Mouse (Mus musculus) MEL (cell line): ENCODE data around the gene Gm20388.

Experiments used
- CTCF ChIP-seq, 3 experiments: IDR thresholded peaks in 2 of 3; conservative IDR thresholded peaks in 1 of 3; 2 replicates each; pipeline ENCODE4 v1.5.1; 2011 to 2012; ENCODE audit warnings: low read length in 3 of 3, low read depth in 2 of 3, mild to moderate bottlenecking in 2 of 3, improper control_type of control experiment in 1 of 3, inconsistent platforms in 1 of 3, mixed read lengths in 1 of 3, moderate library complexity in 1 of 3; ENCODE audit not compliant: control insufficient read depth in 1 of 3, insufficient read depth in 1 of 3, poor library complexity in 1 of 3, severe bottlenecking in 1 of 3
- EP300 ChIP-seq, 2 experiments: IDR thresholded peaks; 2 replicates each; pipeline ENCODE4 v1.6.1; 2011; ENCODE audit warnings: improper control_type of control experiment in 2 of 2, low read length in 2 of 2, low read depth in 1 of 2, mild to moderate bottlenecking in 1 of 2
- JUND ChIP-seq: IDR thresholded peaks from 2 replicates; pipeline ENCODE4 v1.6.1; 2011; ENCODE audit warnings: low read depth, mild to moderate bottlenecking, improper control_type of control experiment, low read length
- MAFK ChIP-seq: IDR thresholded peaks from 2 replicates; pipeline ENCODE4 v1.6.1; 2011; ENCODE audit warnings: low read depth, mild to moderate bottlenecking, low read length, improper control_type of control experiment, borderline replicate concordance
- MAZ ChIP-seq: IDR thresholded peaks from 2 replicates; pipeline ENCODE4 v1.6.1; 2012; ENCODE audit warnings: low read depth, mild to moderate bottlenecking, inconsistent platforms, low read length, improper control_type of control experiment
- MXI1 ChIP-seq: IDR thresholded peaks from 2 replicates; pipeline ENCODE4 v1.6.1; 2011; ENCODE audit warnings: mild to moderate bottlenecking, low read depth, low read length, improper control_type of control experiment
- MYC ChIP-seq: IDR thresholded peaks from 2 replicates; pipeline ENCODE4 v1.6.1; 2011; ENCODE audit warnings: low read depth, mild to moderate bottlenecking, low read length, improper control_type of control experiment, moderate library complexity
- NRF1 ChIP-seq: IDR thresholded peaks from 2 replicates; pipeline ENCODE4 v1.6.1; 2014; ENCODE audit warnings: low read depth, mild to moderate bottlenecking, inconsistent platforms, low read length, improper control_type of control experiment, moderate library complexity; ENCODE audit not compliant: poor library complexity, insufficient read depth, severe bottlenecking
- POLR2A ChIP-seq, 2 experiments: IDR thresholded peaks; 2 replicates each; pipeline ENCODE4 v1.6.1; 2011 to 2012; ENCODE audit warnings: low read length in 2 of 2, mild to moderate bottlenecking in 2 of 2, control low read depth in 1 of 2, improper control_type of control experiment in 1 of 2, low read depth in 1 of 2, moderate library complexity in 1 of 2; ENCODE audit not compliant: control insufficient read depth in 1 of 2, insufficient read depth in 1 of 2, poor library complexity in 1 of 2
- RAD21 ChIP-seq: IDR thresholded peaks from 2 replicates; pipeline ENCODE4 v1.6.1; 2011; ENCODE audit warnings: mild to moderate bottlenecking, low read depth, low read length, improper control_type of control experiment
- UBTF ChIP-seq: IDR thresholded peaks from 2 replicates; pipeline ENCODE4 v1.6.1; 2012; ENCODE audit warnings: low read depth, mild to moderate bottlenecking, inconsistent platforms, low read length, improper control_type of control experiment, moderate library complexity, borderline replicate concordance; ENCODE audit not compliant: insufficient read depth
- ZMIZ1 ChIP-seq: IDR thresholded peaks from 2 replicates; pipeline ENCODE4 v1.6.1; 2012; ENCODE audit warnings: low read depth, mild to moderate bottlenecking, inconsistent platforms, low read length, improper control_type of control experiment, moderate library complexity
- ZNF384 ChIP-seq: IDR thresholded peaks from 2 replicates; pipeline ENCODE4 v1.6.1; 2012; ENCODE audit warnings: low read depth, mild to moderate bottlenecking, inconsistent platforms, low read length, improper control_type of control experiment

- TF ChIP-seq ZMIZ1 (no peak), POLR2A (IDR thresholded peaks at IDR 0.05; ENCODE audit: control insufficient read depth in 1 of 2, insufficient read depth in 1 of 2, low read depth in 1 of 2, low read length in 2 of 2, poor library complexity in 1 of 2) (no peak), RAD21 (no peak), CTCF (IDR thresholded peaks at IDR 0.05 in 2 of 3, conservative IDR thresholded peaks at IDR 0.05 in 1 of 3; ENCODE audit: control insufficient read depth in 1 of 3, insufficient read depth in 1 of 3, low read depth in 2 of 3, low read length in 3 of 3, poor library complexity in 1 of 3, severe bottlenecking in 1 of 3) (no peak), MYC (no peak), EP300 (IDR thresholded peaks at IDR 0.05; ENCODE audit: low read depth in 1 of 2, low read length in 2 of 2) (no peak), NRF1 (no peak), MXI1 (no peak), JUND (no peak), MAZ (no peak), ZNF384 (no peak), MAFK (no peak), UBTF (no peak)
Measured at GRCm38 (mm10) chr8:122517541-122518190, 2607.0 kb downstream of the Gm20388 start.
